Mouse (Mus musculus): ENCODE measurements around the gene Tdrkh. TPM values are rescaled to one million over a fixed set of nuclear protein-coding genes. Genes with fewer than 3 reads are reported as not detected.

Gene Tdrkh
- polyA plus RNA-seq, 1 experiment from 2014 or later: 5.6 TPM

DNA sequence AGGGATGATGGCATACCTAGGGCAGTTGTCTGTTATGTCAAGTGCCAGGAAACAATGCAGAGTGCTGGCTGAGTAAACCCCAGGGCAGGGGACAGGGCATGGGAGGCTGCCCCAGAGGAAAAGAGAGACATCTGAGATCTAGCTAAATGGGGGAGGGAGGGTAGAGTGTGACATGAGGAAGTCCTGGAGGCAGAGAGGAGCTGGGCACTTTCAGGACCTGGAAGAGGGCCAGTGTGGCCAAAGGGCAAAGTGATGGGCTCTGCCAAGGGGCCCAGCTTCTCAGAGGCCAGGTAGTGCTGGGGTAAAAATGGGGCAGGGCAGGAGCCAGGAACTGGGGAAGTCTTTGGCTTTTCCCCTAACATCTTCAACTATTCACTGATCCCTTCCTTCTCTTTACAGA lies 38.4 kb upstream of the Tdrkh start:
- Histone ChIP-seq H3K4me1 (replicated peaks; ENCODE audit: control insufficient read depth, insufficient read depth, low read length) (peaks cover 11% of the 10 kb centered on the region; the same call in 1 of the 2 replicates), H3K4me3 (ENCODE audit: low read depth, low read length) (no peak overlapping the region), H3K9ac (ENCODE audit: low read depth, low read length) (no peak overlapping the region), H3K27ac (ENCODE audit: low read depth, low read length) (no peak overlapping the region), H3K4me2 (replicated peaks; ENCODE audit: low read depth) (peak overlapping the region; percentile 71), H3K9me3 (ENCODE audit: control insufficient read depth) (no peaks in the 10 kb centered on the region), H3K36me3 (ENCODE audit: control insufficient read depth, insufficient read depth) (peaks cover 7% of the 10 kb centered on the region; the same call in 1 of the 2 replicates), H3K27me3 (replicated peaks; ENCODE audit: control insufficient read depth, insufficient read depth, low read length) (no peaks in the 10 kb centered on the region)
- ATAC-seq: no peak
- TF ChIP-seq CTCF (IDR thresholded peaks at IDR 0.05; ENCODE audit: low read depth): no peak

DNA sequence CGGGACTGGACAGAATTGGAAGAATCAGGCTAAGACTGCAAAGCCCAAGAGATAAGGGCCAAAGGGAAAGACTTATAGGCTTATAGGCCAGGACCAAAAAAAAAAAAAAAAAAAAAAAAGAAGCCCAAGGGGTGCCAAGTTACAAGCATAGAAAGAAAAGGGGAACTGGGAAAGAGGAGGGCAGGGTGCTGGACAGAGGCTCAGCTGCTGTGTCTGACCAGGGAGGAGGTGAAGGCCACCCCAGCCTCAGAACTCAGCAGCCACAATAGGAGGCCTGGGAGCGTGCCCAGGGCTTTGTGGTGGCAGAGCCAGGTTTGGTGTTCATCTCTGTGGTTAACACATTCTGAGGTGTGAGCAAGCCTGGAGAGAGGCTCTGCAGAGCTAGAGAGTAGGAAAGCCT lies 37.9 kb upstream of the Tdrkh start:
- Histone ChIP-seq H3K27me3 (replicated peaks; ENCODE audit: control insufficient read depth, insufficient read depth, low read length) (no peaks in the 10 kb centered on the region), H3K4me1 (replicated peaks; ENCODE audit: control insufficient read depth, insufficient read depth, low read length) (peaks cover 11% of the 10 kb centered on the region; the same call in 1 of the 2 replicates), H3K9ac (ENCODE audit: low read depth, low read length) (no peak overlapping the region), H3K36me3 (ENCODE audit: control insufficient read depth, insufficient read depth) (peaks cover 7% of the 10 kb centered on the region; the same call in 1 of the 2 replicates), H3K9me3 (ENCODE audit: control insufficient read depth) (no peaks in the 10 kb centered on the region), H3K4me3 (ENCODE audit: low read depth, low read length) (no peak overlapping the region), H3K4me2 (replicated peaks; ENCODE audit: low read depth) (peak overlapping the region; percentile 71; the same call in 1 of the 2 replicates), H3K27ac (ENCODE audit: low read depth, low read length) (no peak overlapping the region)
- TF ChIP-seq CTCF (IDR thresholded peaks at IDR 0.05; ENCODE audit: low read depth): no peak
- no peak for ATAC-seq
- 74% methylated on average over 2 of the region's 2 CpGs for WGBS

DNA sequence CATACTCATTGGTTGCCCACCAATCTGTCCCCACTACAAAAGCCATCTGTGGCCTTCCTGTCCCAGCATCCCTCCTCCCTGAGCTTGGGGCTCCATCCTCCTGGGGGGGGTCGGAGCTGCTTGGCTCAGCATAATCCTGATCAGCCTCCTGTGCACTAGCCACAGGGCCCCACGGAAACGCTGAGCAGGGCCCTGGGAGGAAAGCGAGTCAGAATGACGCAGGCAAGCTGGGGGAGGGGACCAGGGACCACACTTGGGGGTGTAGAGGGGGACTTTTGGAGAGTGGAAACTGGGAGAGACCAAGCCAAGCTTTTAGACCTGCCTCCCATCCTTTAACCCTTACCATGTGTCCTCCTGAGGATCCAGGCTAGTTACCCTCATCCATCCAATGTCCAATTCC lies 37.2 kb upstream of the Tdrkh start:
- H3K9ac ChIP-seq (ENCODE audit: low read depth, low read length): no peak overlapping the region
- no peak overlapping the region for H3K4me2 ChIP-seq (replicated peaks; ENCODE audit: low read depth)
- peaks cover 7% of the 10 kb centered on the region; the same call in 1 of the 2 replicates for H3K36me3 ChIP-seq (ENCODE audit: control insufficient read depth, insufficient read depth)
- no peak for TF ChIP-seq CTCF (IDR thresholded peaks at IDR 0.05; ENCODE audit: low read depth)
- H3K4me3 ChIP-seq (ENCODE audit: low read depth, low read length): no peak overlapping the region
- ATAC-seq: no peak
- peaks cover 11% of the 10 kb centered on the region; the same call in 1 of the 2 replicates for H3K4me1 ChIP-seq (replicated peaks; ENCODE audit: control insufficient read depth, insufficient read depth, low read length)
- no peaks in the 10 kb centered on the region for H3K9me3 ChIP-seq (ENCODE audit: control insufficient read depth)
- no peaks in the 10 kb centered on the region for H3K27me3 ChIP-seq (replicated peaks; ENCODE audit: control insufficient read depth, insufficient read depth, low read length)
- H3K27ac ChIP-seq (ENCODE audit: low read depth, low read length): no peak overlapping the region
- WGBS: 57% methylated on average over 5 of the region's 5 CpGs

DNA sequence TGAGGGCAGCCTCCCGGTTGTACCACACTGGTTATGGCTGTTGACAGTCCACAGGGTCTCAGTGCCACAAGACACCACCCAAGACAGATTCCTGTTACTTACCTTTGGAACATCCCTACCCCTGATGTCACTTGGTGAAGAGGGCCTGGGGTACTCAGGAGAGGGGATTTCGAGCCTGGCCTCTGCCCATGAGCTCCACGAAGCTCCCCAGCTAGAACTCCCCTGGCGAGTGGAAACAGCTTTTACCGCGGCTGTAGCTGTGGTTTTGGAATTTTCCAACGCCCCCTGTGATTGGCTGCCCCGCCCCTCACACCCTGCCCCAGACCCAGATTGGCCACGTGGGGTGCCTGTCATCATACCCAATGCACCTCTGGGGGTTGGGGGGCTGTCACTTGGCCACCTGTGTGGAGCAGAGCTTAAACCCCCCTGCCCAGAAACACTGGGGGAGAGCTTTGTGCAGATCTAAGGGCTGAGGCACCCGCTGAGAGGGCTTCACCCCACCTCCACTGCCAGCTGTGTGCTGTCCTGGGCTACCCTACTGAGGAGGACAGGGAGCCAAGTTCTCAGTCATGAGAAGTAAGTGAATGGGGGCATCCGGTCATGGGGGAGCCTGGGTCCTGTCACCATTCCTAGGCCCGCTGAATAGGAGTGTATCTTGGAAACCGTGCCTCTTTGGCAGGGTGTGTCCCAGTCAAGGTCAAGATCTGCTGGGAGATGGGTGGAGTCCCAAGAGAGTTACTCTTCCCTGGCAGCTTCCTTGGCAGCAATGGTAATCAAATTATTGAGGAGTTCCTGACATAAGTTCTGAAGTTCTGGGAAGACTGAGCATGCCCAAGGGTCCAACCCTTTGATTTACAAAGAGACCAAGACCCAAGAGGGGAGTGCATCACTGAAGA lies 35.8 kb upstream of the Tdrkh start:
- no peak overlapping the region for H3K27ac ChIP-seq (ENCODE audit: low read depth, low read length)
- H3K4me2 ChIP-seq (replicated peaks; ENCODE audit: low read depth): no peak overlapping the region
- peaks cover 7% of the 10 kb centered on the region; the same call in 1 of the 2 replicates for H3K36me3 ChIP-seq (ENCODE audit: control insufficient read depth, insufficient read depth)
- H3K27me3 ChIP-seq (replicated peaks; ENCODE audit: control insufficient read depth, insufficient read depth, low read length): no peaks in the 10 kb centered on the region
- H3K9ac ChIP-seq (ENCODE audit: low read depth, low read length): no peak overlapping the region
- no peak for ATAC-seq
- 19% methylated on average over 13 of the region's 13 CpGs for WGBS
- no peaks in the 10 kb centered on the region for H3K9me3 ChIP-seq (ENCODE audit: control insufficient read depth)
- no peak for TF ChIP-seq CTCF (IDR thresholded peaks at IDR 0.05; ENCODE audit: low read depth)
- H3K4me3 ChIP-seq (ENCODE audit: low read depth, low read length): no peak overlapping the region
- H3K4me1 ChIP-seq (replicated peaks; ENCODE audit: control insufficient read depth, insufficient read depth, low read length): peaks cover 11% of the 10 kb centered on the region; the same call in 1 of the 2 replicates

DNA sequence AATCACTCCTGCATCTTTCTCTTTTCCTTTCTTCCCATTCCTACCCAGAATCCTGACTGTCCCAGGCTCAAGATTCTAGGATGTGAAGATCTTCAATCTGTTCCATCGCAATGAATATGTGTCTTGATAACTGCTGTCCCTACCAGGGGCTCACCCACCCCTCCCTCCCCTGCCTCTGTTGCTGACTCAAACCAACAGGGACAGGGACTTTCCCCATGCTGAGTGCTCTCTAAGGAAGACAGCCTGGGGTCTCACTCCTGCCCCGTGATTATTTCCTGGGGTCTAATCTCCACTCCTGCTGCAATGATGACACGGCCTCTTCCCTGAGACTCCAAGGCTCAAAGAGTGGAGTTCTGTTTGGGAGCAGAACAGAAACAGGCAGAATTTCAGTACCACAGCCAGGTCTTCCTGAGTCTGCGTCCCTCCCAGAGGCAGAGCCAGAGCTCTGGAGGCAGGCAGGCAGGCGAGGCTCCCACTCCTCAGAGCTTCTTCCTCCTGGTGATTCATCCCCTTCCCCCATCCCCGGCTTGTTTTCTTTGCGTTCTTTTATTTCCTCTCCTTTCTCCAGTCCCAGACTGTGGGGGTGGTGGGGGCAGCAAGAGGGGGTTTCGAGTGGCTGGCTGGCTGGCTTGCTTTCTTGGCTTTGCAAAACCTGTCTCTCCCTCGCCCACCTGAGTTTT lies 33.1 kb upstream of the Tdrkh start:
- no peak overlapping the region for H3K4me2 ChIP-seq (replicated peaks; ENCODE audit: low read depth)
- 31% methylated on average over 9 of the region's 9 CpGs for WGBS
- no peak for ATAC-seq
- no peaks in the 10 kb centered on the region for H3K9me3 ChIP-seq (ENCODE audit: control insufficient read depth)
- no peak overlapping the region for H3K4me3 ChIP-seq (ENCODE audit: low read depth, low read length)
- H3K27ac ChIP-seq (ENCODE audit: low read depth, low read length): no peak overlapping the region
- peaks cover 7% of the 10 kb centered on the region; the same call in 1 of the 2 replicates for H3K36me3 ChIP-seq (ENCODE audit: control insufficient read depth, insufficient read depth)
- H3K9ac ChIP-seq (ENCODE audit: low read depth, low read length): no peak overlapping the region
- H3K27me3 ChIP-seq (replicated peaks; ENCODE audit: control insufficient read depth, insufficient read depth, low read length): no peaks in the 10 kb centered on the region
- 0 out of 2 replicates have a peak, but pooled peaks cover 3% of the 10 kb centered on the region for H3K4me1 ChIP-seq (replicated peaks; ENCODE audit: control insufficient read depth, insufficient read depth, low read length)
- TF ChIP-seq CTCF (IDR thresholded peaks at IDR 0.05; ENCODE audit: low read depth): no peak

DNA sequence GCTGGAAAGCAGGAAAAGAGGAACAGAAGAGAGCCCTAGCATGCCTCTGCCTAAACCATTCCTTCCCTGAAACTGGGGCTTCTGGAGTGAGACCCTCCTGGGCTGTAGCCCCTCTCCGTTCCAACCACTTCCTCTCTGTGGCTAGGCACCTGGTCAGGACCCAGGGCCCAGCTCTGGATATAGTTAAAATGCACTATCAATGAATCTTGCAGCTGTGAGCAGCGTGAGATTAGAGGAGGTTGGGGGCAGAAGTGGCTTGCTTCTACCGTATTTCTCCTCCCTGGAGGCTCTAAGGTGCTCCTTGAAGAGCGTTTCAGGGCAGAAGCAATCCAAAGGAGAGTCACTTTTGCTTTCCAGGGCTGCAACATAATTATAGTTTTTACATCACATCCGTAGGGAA lies 30.8 kb upstream of the Tdrkh start:
- no peaks in the 10 kb centered on the region for H3K9me3 ChIP-seq (ENCODE audit: control insufficient read depth)
- H3K27me3 ChIP-seq (replicated peaks; ENCODE audit: control insufficient read depth, insufficient read depth, low read length): no peaks in the 10 kb centered on the region
- no peak overlapping the region for H3K4me3 ChIP-seq (ENCODE audit: low read depth, low read length)
- H3K27ac ChIP-seq (ENCODE audit: low read depth, low read length): no peak overlapping the region
- H3K9ac ChIP-seq (ENCODE audit: low read depth, low read length): no peak overlapping the region
- TF ChIP-seq CTCF (IDR thresholded peaks at IDR 0.05; ENCODE audit: low read depth): no peak
- ATAC-seq: no peak
- peaks cover 13% of the 10 kb centered on the region; the same call in 1 of the 2 replicates for H3K36me3 ChIP-seq (ENCODE audit: control insufficient read depth, insufficient read depth)
- no peak overlapping the region for H3K4me2 ChIP-seq (replicated peaks; ENCODE audit: low read depth)
- 75% methylated on average over 5 of the region's 5 CpGs for whole genome bisulfite sequencing
- no peaks in the 10 kb centered on the region for H3K4me1 ChIP-seq (replicated peaks; ENCODE audit: control insufficient read depth, insufficient read depth, low read length)

All from intestine, postnatal 0 days (tissue).